Mouse (Mus musculus): Measurements from ENCODE around the gene A930017K11Rik. TPM values are rescaled to one million over a fixed set of nuclear protein-coding genes. Genes with fewer than 3 reads are reported as not detected.

A930017K11Rik gene
- polyA plus RNA-seq, 1 experiment from 2014 or later, result 0.21 TPM

- Histone ChIP-seq H3K4me3 (ENCODE audit: low read length) (peak overlapping the region; percentile 51), H3K4me1 (ENCODE audit: control insufficient read depth, insufficient read depth, low read length) (peaks cover 5% of the 10 kb centered on the region; the same call in 1 of the 2 replicates), H3K9me3 (ENCODE audit: control insufficient read depth, low read length) (no peaks in the 10 kb centered on the region), H3K27ac (ENCODE audit: low read length) (no peak overlapping the region), H3K27me3 (replicated peaks; ENCODE audit: control insufficient read depth, insufficient read depth, low read length) (peaks cover 38% of the 10 kb centered on the region), H3K36me3 (ENCODE audit: control insufficient read depth, insufficient read depth, low read length) (no peaks in the 10 kb centered on the region), H3K9ac (ENCODE audit: low read depth, low read length) (peak overlapping the region; percentile 55), H3K4me2 (ENCODE audit: low read depth, low read length) (peak overlapping the region; percentile 86)
- under 1% methylated on average over 33 of the region's 33 CpGs for WGBS
- peak; percentile 26; the same call in 1 of the 2 replicates for ATAC-seq
Observed at GRCm38 (mm10) chr17:25951225-25951802, 1.1 kb downstream of the A930017K11Rik start.

- 0% methylated on average over 2 of the region's 3 CpGs for WGBS
- H3K4me2 ChIP-seq (ENCODE audit: low read depth, low read length), result no peak overlapping the region
Observed at GRCm38 (mm10) chr17:25950706-25951105, 1.7 kb downstream of the A930017K11Rik start.

GRCm38 (mm10) chr17:25949981-25950380, 2.4 kb downstream of the A930017K11Rik start:
- WGBS, result 77% methylated on average over 5 of the region's 5 CpGs
- Histone ChIP-seq H3K4me2 (ENCODE audit: low read depth, low read length) (no peak overlapping the region), H3K9me3 (ENCODE audit: control insufficient read depth, low read length) (no peaks in the 10 kb centered on the region), H3K9ac (ENCODE audit: low read depth, low read length) (no peak overlapping the region), H3K4me3 (ENCODE audit: low read length) (no peak overlapping the region), H3K4me1 (ENCODE audit: control insufficient read depth, insufficient read depth, low read length) (peaks cover 5% of the 10 kb centered on the region; the same call in 1 of the 2 replicates), H3K27ac (ENCODE audit: low read length) (no peak overlapping the region), H3K36me3 (ENCODE audit: control insufficient read depth, insufficient read depth, low read length) (no peaks in the 10 kb centered on the region), H3K27me3 (replicated peaks; ENCODE audit: control insufficient read depth, insufficient read depth, low read length) (peaks cover 38% of the 10 kb centered on the region)
- ATAC-seq, result no peak

More at GRCm38 (mm10) chr17:25950706-25951105, 1.7 kb downstream of the A930017K11Rik start:
- Histone ChIP-seq H3K4me3 (ENCODE audit: low read length) (no peak overlapping the region), H3K9me3 (ENCODE audit: control insufficient read depth, low read length) (no peaks in the 10 kb centered on the region), H3K36me3 (ENCODE audit: control insufficient read depth, insufficient read depth, low read length) (no peaks in the 10 kb centered on the region), H3K27ac (ENCODE audit: low read length) (no peak overlapping the region), H3K27me3 (replicated peaks; ENCODE audit: control insufficient read depth, insufficient read depth, low read length) (peaks cover 38% of the 10 kb centered on the region), H3K9ac (ENCODE audit: low read depth, low read length) (no peak overlapping the region), H3K4me1 (ENCODE audit: control insufficient read depth, insufficient read depth, low read length) (peaks cover 5% of the 10 kb centered on the region; the same call in 1 of the 2 replicates)
- 0 out of 2 replicates have a peak, but pooled peaks have one; percentile 18 for ATAC-seq

GRCm38 (mm10) chr17:25948051-25948450, 4.3 kb downstream of the A930017K11Rik start:
- peaks cover 31% of the 10 kb centered on the region for H3K27me3 ChIP-seq (replicated peaks; ENCODE audit: control insufficient read depth, insufficient read depth, low read length)
- peaks cover 5% of the 10 kb centered on the region; the same call in 1 of the 2 replicates for H3K4me1 ChIP-seq (ENCODE audit: control insufficient read depth, insufficient read depth, low read length)
- ATAC-seq, result no peak
- no peak overlapping the region for H3K27ac ChIP-seq (ENCODE audit: low read length)
- H3K4me3 ChIP-seq (ENCODE audit: low read length), result no peak overlapping the region
- H3K9ac ChIP-seq (ENCODE audit: low read depth, low read length), result no peak overlapping the region
- no peak overlapping the region for H3K4me2 ChIP-seq (ENCODE audit: low read depth, low read length)
- H3K36me3 ChIP-seq (ENCODE audit: control insufficient read depth, insufficient read depth, low read length), result no peaks in the 10 kb centered on the region
- H3K9me3 ChIP-seq (ENCODE audit: control insufficient read depth, low read length), result no peaks in the 10 kb centered on the region
- WGBS, result 84% methylated on average over 8 of the region's 8 CpGs

- H3K9ac ChIP-seq (ENCODE audit: low read depth, low read length), result no peak overlapping the region
- 91% methylated on average over 4 of the region's 4 CpGs for WGBS
- ATAC-seq, result no peak
Observed at GRCm38 (mm10) chr17:25947576-25947975, 4.8 kb downstream of the A930017K11Rik start.

GRCm38 (mm10) chr17:25946891-25947290, 5.5 kb downstream of the A930017K11Rik start:
- H3K4me1 ChIP-seq (ENCODE audit: control insufficient read depth, insufficient read depth, low read length), result peaks cover 5% of the 10 kb centered on the region
- no peak overlapping the region for H3K27ac ChIP-seq (ENCODE audit: low read length)
- peaks cover 20% of the 10 kb centered on the region for H3K27me3 ChIP-seq (replicated peaks; ENCODE audit: control insufficient read depth, insufficient read depth, low read length)
- no peak overlapping the region for H3K9ac ChIP-seq (ENCODE audit: low read depth, low read length)
- H3K36me3 ChIP-seq (ENCODE audit: control insufficient read depth, insufficient read depth, low read length), result no peaks in the 10 kb centered on the region
- H3K4me2 ChIP-seq (ENCODE audit: low read depth, low read length), result no peak overlapping the region
- no peak for ATAC-seq
- H3K4me3 ChIP-seq (ENCODE audit: low read length), result no peak overlapping the region
- WGBS, result 86% methylated on average over 8 of the region's 8 CpGs
- no peaks in the 10 kb centered on the region for H3K9me3 ChIP-seq (ENCODE audit: control insufficient read depth, low read length)

More at GRCm38 (mm10) chr17:25947576-25947975, 4.8 kb downstream of the A930017K11Rik start:
- H3K4me3 ChIP-seq (ENCODE audit: low read length), result no peak overlapping the region
- H3K27ac ChIP-seq (ENCODE audit: low read length), result no peak overlapping the region
- H3K27me3 ChIP-seq (replicated peaks; ENCODE audit: control insufficient read depth, insufficient read depth, low read length), result peaks cover 27% of the 10 kb centered on the region
- no peaks in the 10 kb centered on the region for H3K9me3 ChIP-seq (ENCODE audit: control insufficient read depth, low read length)
- H3K4me1 ChIP-seq (ENCODE audit: control insufficient read depth, insufficient read depth, low read length), result peaks cover 8% of the 10 kb centered on the region
- H3K36me3 ChIP-seq (ENCODE audit: control insufficient read depth, insufficient read depth, low read length), result no peaks in the 10 kb centered on the region
- no peak overlapping the region for H3K4me2 ChIP-seq (ENCODE audit: low read depth, low read length)

- 75% methylated on average over 7 of the region's 7 CpGs for WGBS
- no peak overlapping the region for H3K9ac ChIP-seq (ENCODE audit: low read depth, low read length)
- no peak for ATAC-seq
- no peak overlapping the region for H3K4me3 ChIP-seq (ENCODE audit: low read length)
- peaks cover 3% of the 10 kb centered on the region for H3K4me1 ChIP-seq (ENCODE audit: control insufficient read depth, insufficient read depth, low read length)
- no peak overlapping the region for H3K4me2 ChIP-seq (ENCODE audit: low read depth, low read length)
- H3K9me3 ChIP-seq (ENCODE audit: control insufficient read depth, low read length), result no peaks in the 10 kb centered on the region
- peaks cover 14% of the 10 kb centered on the region for H3K27me3 ChIP-seq (replicated peaks; ENCODE audit: control insufficient read depth, insufficient read depth, low read length)
- H3K27ac ChIP-seq (ENCODE audit: low read length), result no peak overlapping the region
- H3K36me3 ChIP-seq (ENCODE audit: control insufficient read depth, insufficient read depth, low read length), result no peaks in the 10 kb centered on the region
Observed at GRCm38 (mm10) chr17:25946349-25946748, 6.0 kb downstream of the A930017K11Rik start.

DNA sequence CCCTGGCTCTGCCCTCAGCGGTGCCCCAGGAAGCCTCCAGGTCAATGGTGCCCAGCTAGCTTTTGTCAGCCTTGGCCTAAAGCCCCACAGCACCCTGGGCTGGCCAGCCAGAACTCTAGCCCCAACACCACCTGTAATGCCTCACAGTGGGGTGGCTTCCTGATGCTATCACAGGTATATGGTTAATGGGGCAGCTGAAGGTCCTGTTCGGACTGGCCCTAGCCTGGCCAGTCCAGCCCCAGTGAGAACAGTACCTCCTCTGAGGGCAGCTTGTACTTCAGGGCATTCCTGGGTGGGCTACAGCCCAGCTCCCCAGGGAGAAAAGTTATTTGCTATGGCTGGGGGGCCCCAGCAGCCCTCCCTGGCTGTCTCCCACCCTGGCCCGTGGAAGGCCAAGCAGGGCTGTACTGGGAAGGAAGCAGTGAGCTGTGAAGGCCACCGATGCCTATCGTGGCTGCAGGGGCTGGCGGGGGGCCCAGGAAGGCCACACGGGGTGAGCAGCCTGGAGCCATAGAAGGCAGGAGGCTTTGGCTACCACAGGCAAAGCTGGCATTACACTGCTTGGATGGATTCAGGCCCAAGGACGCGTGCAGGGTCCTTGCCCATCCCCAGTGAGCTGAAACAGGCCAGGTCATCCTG, 6.7 kb downstream of the A930017K11Rik start:
- 72% methylated on average over 9 of the region's 9 CpGs for WGBS
- no peak for ATAC-seq
- no peak overlapping the region for H3K4me3 ChIP-seq (ENCODE audit: low read length)

DNA sequence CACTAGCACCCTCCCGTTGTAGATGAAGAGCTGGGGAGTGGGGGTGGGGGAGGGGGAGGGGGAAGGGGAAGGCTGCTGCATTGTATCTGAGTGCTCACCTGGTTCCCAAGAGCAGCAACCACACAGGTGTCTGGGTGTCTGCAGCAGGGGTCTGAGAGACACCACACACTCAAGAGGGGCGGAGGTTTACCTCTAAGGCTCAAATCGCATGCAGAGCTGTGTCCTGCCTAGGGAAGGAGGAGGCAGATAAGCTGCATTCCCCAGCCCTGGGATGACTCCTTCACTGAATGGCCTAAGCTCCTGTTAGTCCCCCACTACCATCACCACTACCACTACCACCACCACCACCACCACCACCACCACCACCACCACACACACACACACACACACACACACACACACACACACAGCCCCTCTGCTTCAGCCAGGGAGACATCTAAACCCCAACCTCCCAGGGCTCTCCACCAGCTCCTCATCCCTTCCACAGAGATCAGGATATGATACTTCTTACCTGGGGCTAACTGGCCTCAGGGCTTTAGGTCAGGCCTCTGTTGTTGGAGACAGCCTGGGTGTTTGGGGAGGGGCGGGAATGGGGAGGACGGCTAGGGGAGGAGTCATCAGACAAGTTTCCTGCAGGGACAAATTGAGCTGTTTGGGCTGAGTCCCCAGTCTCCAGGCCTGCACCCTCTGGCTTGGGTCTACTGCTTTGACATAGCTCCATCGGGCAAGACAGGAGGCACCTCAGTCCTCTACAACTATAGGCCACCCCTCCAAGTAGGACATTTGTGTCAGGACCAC, 7.8 kb downstream of the A930017K11Rik start, which contains the start of the genes Pigq and Nhlrc4:
Gene Pigq, minus strand, starts transcription at position 571 of the 798 bp plus-strand sequence.
Gene Nhlrc4, minus strand, starts transcription at position 596 of the 798 bp plus-strand sequence.
- H3K4me3 ChIP-seq (ENCODE audit: low read length), result no peak within 1 kb of the TSS
- H3K9me3 ChIP-seq (ENCODE audit: control insufficient read depth, low read length), result no peaks in the 10 kb centered on the region
- H3K27me3 ChIP-seq (replicated peaks; ENCODE audit: control insufficient read depth, insufficient read depth, low read length), result no peaks in the 10 kb centered on the region
- no peak within 1 kb of the TSS; the same call in 1 of the 2 replicates for H3K9ac ChIP-seq (ENCODE audit: low read depth, low read length)
- no peak for ATAC-seq
- 45% methylated on average over 6 of the region's 6 CpGs for WGBS
- H3K4me2 ChIP-seq (ENCODE audit: low read depth, low read length), result no peak within 1 kb of the TSS
- no peaks in the 10 kb centered on the region for H3K36me3 ChIP-seq (ENCODE audit: control insufficient read depth, insufficient read depth, low read length)
- H3K27ac ChIP-seq (ENCODE audit: low read length), result no peak within 1 kb of the TSS
- H3K4me1 ChIP-seq (ENCODE audit: control insufficient read depth, insufficient read depth, low read length), result peaks cover 13% of the 10 kb centered on the region

More for the DNA sequence above, 6.7 kb downstream of the A930017K11Rik start:
- Histone ChIP-seq H3K27me3 (replicated peaks; ENCODE audit: control insufficient read depth, insufficient read depth, low read length) (peaks cover 7% of the 10 kb centered on the region), H3K4me1 (ENCODE audit: control insufficient read depth, insufficient read depth, low read length) (peaks cover 10% of the 10 kb centered on the region), H3K4me2 (ENCODE audit: low read depth, low read length) (no peak overlapping the region), H3K36me3 (ENCODE audit: control insufficient read depth, insufficient read depth, low read length) (no peaks in the 10 kb centered on the region), H3K27ac (ENCODE audit: low read length) (no peak overlapping the region), H3K9ac (ENCODE audit: low read depth, low read length) (no peak overlapping the region; the same call in 1 of the 2 replicates), H3K9me3 (ENCODE audit: control insufficient read depth, low read length) (no peaks in the 10 kb centered on the region)

Data from intestine, embryonic 16.5 days (tissue).